Mouse (Mus musculus) Patski (cell line): Measurements from ENCODE around the gene Top2a. TPM values are rescaled to one million over a fixed set of nuclear protein-coding genes. Genes with fewer than 3 reads are reported as not detected.
A peak's percentile ranks its signal among the peaks of the same experiment; 100 is the strongest.

Source experiments
- ATAC-seq: fragments of 100-300 bp; one replicate; pipeline ENCODE4 v1.8.0; 2021
- CTCF ChIA-PET: fragments of 350-600 bp; sonication (Branson Sonifier 250); formaldehyde crosslinking; loops from one replicate; lab custom pipeline; 2022; ENCODE audit warnings: inconsistent platforms; lab: Charles Lee
- POLR2A ChIA-PET: fragments of 350-600 bp; sonication (Branson Sonifier 250); formaldehyde crosslinking; loops from one replicate; lab custom pipeline; 2022; ENCODE audit warnings: antibody characterized with exemption, inconsistent platforms; lab: Charles Lee
- DNase-seq: peaks from one replicate; pipeline ENCODE4 v3.0.0-alpha.2; 2011; ENCODE audit warnings: low read depth, low spot score
- H3K27me3 ChIP-seq: fragments of 371-371 bp; one replicate; pipeline ENCODE4 v1.5.1; 2021
- CTCF ChIP-seq: fragments of 100-300 bp; IDR thresholded peaks from one replicate; pipeline ENCODE4 v1.5.1; 2021
- in situ Hi-C: fragments of 300-500 bp; cut with MboI; formaldehyde crosslinking; loops from 3 replicates; pipeline ENCODE4 v1.11.1; 2018; ENCODE audit warnings: low pct_unique_long_range_greater_than_20kb, mixed read lengths
- polyA plus RNA-seq: library from polyadenylated mRNA; unstranded; gene quantifications from one replicate; pipeline ENCODE4 v1.2.3, GENCODE M21; 2021

Gene Top2a
- polyA plus RNA-seq, 1 experiment from 2014 or later = 139 TPM

DNA sequence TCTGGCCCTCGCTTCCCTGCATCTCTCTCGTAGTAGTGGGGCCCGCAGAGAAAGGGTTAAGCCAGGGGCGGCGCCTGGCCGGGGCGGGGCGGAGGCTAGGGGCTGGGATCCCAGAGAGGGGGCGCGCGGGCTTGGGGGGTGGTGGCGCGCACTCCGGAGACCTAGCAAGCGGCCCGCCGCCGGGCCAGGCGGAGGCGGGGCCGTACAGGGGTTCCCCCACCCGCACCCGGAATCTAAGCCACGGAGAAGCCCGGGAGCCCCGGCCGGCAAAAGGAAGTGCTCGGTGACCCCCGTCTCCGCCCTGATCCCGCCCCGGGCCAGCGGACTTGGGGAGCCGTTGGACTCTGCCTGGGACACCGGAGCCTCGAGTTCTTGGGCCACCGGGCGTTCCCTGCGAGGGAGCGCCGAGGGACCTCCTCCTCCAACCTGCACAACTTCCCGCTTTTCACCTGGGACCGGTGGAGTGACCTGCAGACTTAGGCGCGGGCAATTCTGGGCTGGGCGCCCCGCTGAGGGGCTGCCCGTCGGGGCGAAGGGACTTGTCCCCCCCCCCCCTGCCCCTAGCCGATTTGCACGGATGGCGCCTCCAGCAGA lies 63.6 kb downstream of the Top2a start:
- in situ Hi-C loops = no loop called here
- DNase-seq = no peak
- peak; percentile 14 for ATAC-seq
- H3K27me3 ChIP-seq = no peaks in the 10 kb centered on the region
- CTCF ChIA-PET = no interaction called here
- POLR2A ChIA-PET = no interaction called here
- no peak for TF ChIP-seq CTCF

DNA sequence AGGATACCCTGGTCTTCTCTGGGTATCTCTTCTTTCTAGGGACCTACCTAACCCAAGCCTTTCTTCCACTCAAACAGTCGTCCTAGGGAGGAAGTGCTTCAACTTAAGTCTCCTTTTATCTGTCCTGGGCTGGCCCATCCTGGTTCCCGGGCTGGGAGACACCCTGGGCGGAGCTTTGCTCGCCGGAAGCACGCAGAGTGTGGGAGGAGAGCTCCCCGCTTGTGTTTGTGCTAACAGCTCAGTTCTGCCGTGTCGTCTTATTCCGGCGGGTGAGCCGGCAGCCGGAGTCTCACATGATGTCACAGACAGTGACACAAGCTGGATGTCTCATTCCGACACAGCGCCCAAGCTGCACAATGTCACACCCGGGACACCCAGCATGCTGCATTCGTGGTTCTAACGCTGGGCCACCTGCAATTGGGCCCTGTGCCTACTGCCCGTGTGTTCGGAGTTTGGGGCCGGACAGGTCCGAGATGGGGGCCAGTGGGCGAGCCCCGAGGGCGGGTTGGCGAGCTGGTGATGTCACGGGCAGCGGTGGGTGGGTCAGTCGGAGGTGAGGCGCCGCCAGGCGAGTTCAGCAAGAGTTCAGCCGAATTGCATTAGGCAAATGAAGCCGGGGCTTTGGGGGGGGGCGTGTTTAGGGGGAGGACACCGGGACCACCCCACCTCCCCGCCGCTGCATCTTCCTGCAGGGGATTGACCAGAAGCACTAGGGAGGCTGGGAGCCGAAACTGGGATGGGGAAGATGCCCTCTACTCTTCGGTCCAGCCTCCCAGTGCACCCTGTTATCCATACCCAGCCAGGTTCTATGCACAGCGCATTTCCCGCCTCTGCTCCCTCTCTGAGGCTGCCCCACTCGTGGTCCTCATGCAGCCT lies 64.3 kb downstream of the Top2a start:
- no peaks in the 10 kb centered on the region for H3K27me3 ChIP-seq
- CTCF ChIA-PET = interaction anchor here (1.0 to 1.7 kb wide), 3 partner anchors 9 to 35 kb away, joined by 3 to 4 read pairs (median 3); no protein-coding TSS in a partner anchor
- no peak for TF ChIP-seq CTCF
- ATAC-seq = peak; percentile 55
- in situ Hi-C loops = no loop called here
- POLR2A ChIA-PET = interaction anchor here (0.6 to 0.7 kb wide), 3 partner anchors 11 to 32 kb away, joined by 3 to 4 read pairs (median 3); partner anchors contain the start of gene Rara
- DNase-seq = no peak

DNA sequence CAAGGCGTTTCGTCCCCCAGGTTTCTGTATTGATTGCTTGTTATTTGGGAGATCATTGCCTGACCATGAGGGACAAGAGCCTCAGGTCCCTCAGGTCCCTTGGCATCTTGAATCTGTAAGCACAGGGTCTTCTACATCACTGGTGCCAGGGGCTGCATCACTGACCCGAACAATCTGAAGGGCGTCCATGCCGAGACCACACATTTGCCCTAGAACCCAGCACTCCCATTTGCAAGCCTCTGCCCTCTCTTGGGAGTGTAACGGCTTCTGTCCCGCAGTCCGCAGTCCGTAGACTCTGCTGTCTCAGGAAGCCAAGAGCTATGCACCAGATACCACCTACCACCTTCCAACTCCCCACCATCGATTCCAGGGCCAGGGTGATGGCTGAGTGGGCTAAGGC lies 67.6 kb downstream of the Top2a start:
- in situ Hi-C loops = no loop called here

DNA sequence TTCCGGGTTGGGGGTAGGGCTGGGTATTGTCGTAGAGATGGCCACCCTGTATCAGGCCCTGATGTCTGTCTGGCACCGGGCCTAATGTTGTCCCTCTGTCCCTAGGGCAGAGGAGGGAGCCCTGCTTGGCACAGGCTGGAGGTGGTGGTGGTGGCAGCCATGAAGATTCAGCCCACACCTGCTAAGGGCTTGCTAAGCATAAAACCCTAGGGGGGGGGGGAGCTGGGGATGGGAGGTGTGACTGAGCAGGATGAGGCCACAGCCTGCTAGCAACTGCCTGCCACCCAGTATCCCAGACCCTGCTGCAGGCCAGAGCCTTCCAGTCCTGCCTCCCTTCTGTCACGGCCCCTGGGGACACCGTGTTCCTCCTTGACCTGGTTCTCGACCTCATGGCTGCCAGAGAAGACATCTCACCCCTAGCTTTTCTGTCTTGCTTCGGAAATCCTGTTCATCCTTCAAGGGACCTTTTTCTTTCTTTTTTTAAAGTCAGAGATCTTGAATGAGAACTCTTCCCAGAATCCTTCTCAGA lies 68.2 kb downstream of the Top2a start:
- DNase-seq (no peak), ATAC-seq (no peak)
- CTCF ChIA-PET = no interaction called here
- POLR2A ChIA-PET = interaction anchor here (0.6 kb wide), 1 partner anchor 13 kb away, joined by 6 read pairs; no protein-coding TSS in a partner anchor
- no peaks in the 10 kb centered on the region for H3K27me3 ChIP-seq
- TF ChIP-seq CTCF = no peak
- in situ Hi-C loops = no loop called here

More for the DNA sequence above, 67.6 kb downstream of the Top2a start:
- no peaks in the 10 kb centered on the region for H3K27me3 ChIP-seq
- no peak for TF ChIP-seq CTCF
- POLR2A ChIA-PET = no interaction called here
- CTCF ChIA-PET = no interaction called here
- ATAC-seq = no peak
- no peak for DNase-seq

DNA sequence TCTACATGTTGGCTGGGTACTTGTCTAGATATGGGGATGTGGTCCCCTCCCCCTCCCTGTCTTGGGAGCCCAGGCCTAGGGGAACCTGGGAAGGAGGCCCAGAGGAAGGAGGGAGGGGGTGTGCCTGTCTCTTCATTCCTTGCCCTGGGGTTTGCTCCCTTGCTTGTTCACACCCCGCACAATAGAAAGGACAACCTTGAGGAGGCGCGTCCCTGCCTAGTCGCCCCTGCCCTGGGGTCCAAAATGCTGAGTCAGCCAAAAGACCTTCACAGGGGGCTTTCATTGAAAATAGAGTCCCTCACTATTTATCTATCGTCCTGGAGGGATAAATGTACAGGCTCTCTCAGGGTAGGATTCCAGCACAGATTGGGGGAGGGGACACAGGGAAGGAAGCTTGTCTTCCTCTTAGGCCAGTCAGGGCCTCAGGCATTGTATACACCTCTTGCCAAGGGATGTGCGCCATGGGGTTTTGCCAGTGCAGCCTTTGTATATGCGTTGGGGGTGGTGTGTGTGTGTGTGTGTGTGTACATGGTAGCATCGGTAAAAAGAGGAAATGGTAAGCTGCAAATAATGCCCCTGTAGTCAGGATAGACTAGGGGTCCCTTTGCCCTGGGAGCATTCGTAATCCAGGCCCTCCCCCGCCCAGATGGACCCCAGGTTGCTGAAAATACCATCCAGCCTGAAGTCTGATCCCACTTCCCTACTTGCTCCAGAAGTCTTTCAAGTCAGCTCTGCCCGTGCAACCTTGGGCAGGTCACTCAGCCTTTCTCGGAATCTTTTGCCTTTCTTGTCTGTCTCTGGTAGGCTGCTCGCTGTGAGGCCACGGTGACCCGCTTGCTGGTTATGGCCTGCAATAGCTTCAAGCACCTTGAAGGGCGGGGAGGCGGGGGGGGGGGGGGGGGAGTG lies 68.9 kb downstream of the Top2a start:
- CTCF ChIA-PET = interaction anchor here (1.7 to 2.2 kb wide), 2 partner anchors 10 to 22 kb away, joined by 6 read pairs; no protein-coding TSS in a partner anchor
- TF ChIP-seq CTCF = no peak
- no peak for ATAC-seq

DNA sequence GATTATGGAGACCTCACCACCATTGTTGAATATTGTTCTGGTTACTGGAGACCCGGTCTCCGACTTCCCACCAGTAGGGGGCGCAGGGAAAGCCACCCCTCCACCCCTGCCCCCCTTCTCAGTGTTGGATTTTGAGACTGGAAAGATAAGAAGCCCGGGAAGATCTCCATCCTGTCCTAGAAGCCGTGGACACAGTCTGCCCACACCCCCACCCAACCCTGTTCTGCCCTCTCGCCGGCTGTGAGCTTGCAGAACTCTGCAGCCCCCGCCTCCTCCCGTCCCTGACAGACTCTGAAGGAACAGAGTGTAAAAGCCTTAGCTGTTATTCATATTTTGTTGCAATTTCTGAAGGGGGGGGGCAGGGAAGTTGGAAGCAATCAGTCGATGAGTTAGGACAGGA lies 69.6 kb downstream of the Top2a start:
- ChIA-PET POLR2A (interaction anchor here (0.9 to 1.5 kb wide), 2 partner anchors 13 to 21 kb away, joined by 4 read pairs; no protein-coding TSS in a partner anchor), CTCF (interaction anchor here (1.0 to 2.2 kb wide), 3 partner anchors 10 to 21 kb away, joined by 3 to 6 read pairs (median 6); no protein-coding TSS in a partner anchor)
- ATAC-seq (no peak), DNase-seq (no peak)
- no peaks in the 10 kb centered on the region for H3K27me3 ChIP-seq
- TF ChIP-seq CTCF = no peak
- in situ Hi-C loops = no loop called here

More for the DNA sequence above, 68.9 kb downstream of the Top2a start:
- POLR2A ChIA-PET = interaction anchor here (0.6 to 1.5 kb wide), 2 partner anchors 13 kb away, joined by 4 to 6 read pairs; no protein-coding TSS in a partner anchor
- no peak for DNase-seq
- in situ Hi-C loops = no loop called here
- H3K27me3 ChIP-seq = no peaks in the 10 kb centered on the region

DNA sequence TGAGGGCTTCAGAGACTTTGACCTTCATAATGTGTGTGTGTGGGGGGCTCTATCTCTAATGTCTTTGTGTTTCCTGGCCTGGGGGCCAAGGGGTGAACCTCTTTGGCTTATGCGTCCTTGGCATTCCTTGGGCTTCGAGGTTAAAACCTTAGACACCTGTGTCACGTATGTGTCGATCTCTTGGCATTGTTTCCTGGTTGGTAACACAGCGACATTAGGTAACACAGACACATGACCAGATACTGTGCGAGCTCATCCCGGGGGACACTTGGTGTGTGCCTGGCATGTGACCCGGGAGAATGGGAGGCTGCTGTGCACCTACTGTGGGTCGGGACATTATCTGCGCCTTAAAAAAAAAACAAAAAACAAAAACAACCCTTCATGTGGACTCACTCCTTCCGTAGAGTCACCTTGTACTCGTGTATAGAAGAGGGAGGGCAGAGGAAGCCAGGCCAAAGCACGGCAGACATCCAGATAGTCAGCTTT lies 70.1 kb downstream of the Top2a start:
- ChIA-PET POLR2A (interaction anchor here (0.9 to 1.5 kb wide), 2 partner anchors 12 to 21 kb away, joined by 4 read pairs; no protein-coding TSS in a partner anchor), CTCF (interaction anchor here (0.7 to 2.2 kb wide), 4 partner anchors 9 to 28 kb away, joined by 3 to 6 read pairs (median 5); no protein-coding TSS in a partner anchor)
- no peak for TF ChIP-seq CTCF
- DNase-seq (no peak), ATAC-seq (no peak)
- in situ Hi-C loops = no loop called here
- H3K27me3 ChIP-seq = no peaks in the 10 kb centered on the region

DNA sequence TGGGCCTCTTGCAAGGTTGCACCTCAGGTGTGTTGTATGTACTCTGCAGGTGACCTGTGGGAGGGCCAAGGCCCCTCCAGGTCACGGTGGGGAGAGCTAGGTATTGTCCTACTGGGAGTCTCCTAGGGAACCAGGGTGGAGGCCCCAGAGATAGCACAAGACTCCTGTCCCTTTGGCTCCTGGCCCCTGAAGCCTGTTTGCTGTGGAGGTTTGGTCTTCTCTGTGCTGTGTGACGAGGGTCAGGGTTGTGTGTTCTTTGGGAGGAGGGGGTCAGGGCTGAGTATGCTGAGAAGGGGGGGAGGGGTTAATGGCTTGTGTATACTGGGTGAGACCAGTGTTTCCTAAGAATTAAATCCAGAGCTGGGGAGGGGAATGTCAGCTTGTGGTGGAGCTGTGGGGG lies 70.6 kb downstream of the Top2a start:
- no peak for TF ChIP-seq CTCF
- ATAC-seq (no peak), DNase-seq (no peak)
- ChIA-PET POLR2A (interaction anchor here (0.9 to 1.5 kb wide), 2 partner anchors 12 to 20 kb away, joined by 4 read pairs; no protein-coding TSS in a partner anchor), CTCF (interaction anchor here (0.7 to 2.2 kb wide), 4 partner anchors 9 to 28 kb away, joined by 3 to 6 read pairs (median 5); no protein-coding TSS in a partner anchor)
- H3K27me3 ChIP-seq = no peaks in the 10 kb centered on the region
- in situ Hi-C loops = no loop called here

DNA sequence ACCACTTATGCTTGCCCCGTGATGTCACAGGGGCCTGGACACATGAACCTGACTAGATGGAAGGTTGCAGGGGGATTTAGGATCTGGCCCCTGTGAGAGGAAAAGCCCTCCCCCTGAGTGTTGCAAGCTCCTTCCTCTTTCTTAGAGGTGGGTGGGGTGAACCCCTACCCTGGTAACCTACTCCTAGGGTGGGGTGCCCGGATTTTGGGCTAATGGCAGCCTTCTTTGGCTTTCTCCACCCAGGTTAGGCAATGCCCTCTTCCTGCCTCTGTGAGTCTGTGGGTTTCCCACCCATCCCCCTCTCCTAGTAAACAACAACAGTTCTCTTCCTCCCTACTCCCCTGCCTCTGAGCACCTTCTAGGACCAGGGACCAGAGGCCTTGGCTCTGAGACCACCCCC lies 71.3 kb downstream of the Top2a start:
- TF ChIP-seq CTCF = no peak
- no peaks in the 10 kb centered on the region for H3K27me3 ChIP-seq
- POLR2A ChIA-PET = interaction anchor here (0.7 to 1.1 kb wide), 4 partner anchors 9 to 91 kb away, joined by 3 to 9 read pairs (median 4); no protein-coding TSS in a partner anchor
- in situ Hi-C loops = no loop called here
- no peak for ATAC-seq
- CTCF ChIA-PET = no interaction called here
- no peak for DNase-seq
